In the genomic region with DNA sequence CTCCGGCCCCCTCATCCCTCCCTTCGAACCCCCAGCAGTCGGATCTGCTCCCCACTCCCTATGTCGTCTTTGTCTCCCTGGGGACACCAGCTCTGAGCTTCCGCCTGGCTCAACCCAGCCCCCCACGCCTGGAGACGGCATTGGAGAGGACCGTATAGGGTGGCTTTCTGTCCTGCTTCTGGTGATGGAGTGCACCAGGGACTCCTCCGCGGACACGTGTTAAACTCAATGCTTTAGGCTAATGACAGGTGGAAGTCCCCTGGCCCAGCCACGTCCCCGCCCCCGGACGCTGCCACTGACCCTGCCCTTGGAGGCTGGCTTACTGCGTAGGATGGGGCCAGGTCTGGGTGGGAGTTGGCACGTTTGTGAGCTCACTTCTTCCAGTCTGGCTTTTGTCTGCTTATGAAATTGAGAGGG, we compare ENCODE assay signal across 8 mouse cellular contexts. TPM values are rescaled to one million over a fixed set of nuclear protein-coding genes. Genes with fewer than 3 reads are reported as not detected.
A peak's percentile ranks its signal among the peaks of the same experiment; 100 is the strongest.
DNase-seq lines count a peak whose midpoint lies in the region; ATAC-seq and TF ChIP-seq lines count a peak whose summit lies in the region.

No protein-coding gene starts in this region.

- no peak for TF ChIP-seq POLR2A in cerebellum, adult 2 months (IDR thresholded peaks at IDR 0.05; ENCODE audit: borderline replicate concordance, insufficient read depth, low read length)
- TF ChIP-seq POLR2A in small intestine, adult 2 months (IDR thresholded peaks at IDR 0.05; ENCODE audit: low read depth, low read length) = no peak

- H3K36me3 ChIP-seq in hindbrain, embryonic 12.5 days = peaks cover 34% of the 10 kb centered on the region
- peaks cover 41% of the 10 kb centered on the region for H3K36me3 ChIP-seq in liver, embryonic 15.5 days (replicated peaks)
- peaks cover 26% of the 10 kb centered on the region for H3K36me3 ChIP-seq in small intestine, adult 2 months (ENCODE audit: control insufficient read depth, insufficient read depth, low read length)

- no peaks in the 10 kb centered on the region for H3K9me3 ChIP-seq in hindbrain, embryonic 12.5 days (replicated peaks)
- no peaks in the 10 kb centered on the region for H3K9me3 ChIP-seq in liver, embryonic 15.5 days (replicated peaks)

- peak; percentile 73 for ATAC-seq in hindbrain, embryonic 12.5 days (ENCODE audit: low FRiP score)
- ATAC-seq in liver, embryonic 15.5 days (ENCODE audit: insufficient read depth) = peak; percentile 61

- H3K4me1 ChIP-seq in cerebellum, adult 2 months (ENCODE audit: control insufficient read depth, insufficient read depth, low read length) = no peaks in the 10 kb centered on the region
- H3K4me1 ChIP-seq in hindbrain, embryonic 12.5 days = peaks cover 16% of the 10 kb centered on the region
- H3K4me1 ChIP-seq in liver, embryonic 15.5 days (replicated peaks) = peaks cover 58% of the 10 kb centered on the region
- H3K4me1 ChIP-seq in small intestine, adult 2 months (ENCODE audit: control insufficient read depth, insufficient read depth, insufficient read length, low read length) = peaks cover 2% of the 10 kb centered on the region

- H3K9ac ChIP-seq in hindbrain, embryonic 12.5 days = peak overlapping the region; percentile 96
- H3K9ac ChIP-seq in liver, embryonic 15.5 days = peak overlapping the region; percentile 97

- peak overlapping the region; percentile 99 for H3K4me2 ChIP-seq in hindbrain, embryonic 12.5 days (replicated peaks)
- H3K4me2 ChIP-seq in liver, embryonic 15.5 days = peak overlapping the region; percentile 87

- 0 out of 2 replicates have a peak overlapping the region, but pooled peaks have one; percentile 15 for H3K27ac ChIP-seq in cerebellum, adult 2 months (ENCODE audit: insufficient read depth, low read length)
- H3K27ac ChIP-seq in hindbrain, embryonic 12.5 days = peak overlapping the region; percentile 77
- peak overlapping the region; percentile 99 for H3K27ac ChIP-seq in liver, embryonic 15.5 days (replicated peaks)
- peak overlapping the region; percentile 14; the same call in 1 of the 2 replicates for H3K27ac ChIP-seq in small intestine, adult 2 months (ENCODE audit: insufficient read depth, low read depth, low read length)

- TF ChIP-seq CTCF in cerebellum, adult 2 months (IDR thresholded peaks at IDR 0.05; ENCODE audit: borderline replicate concordance, insufficient read depth, low read depth, low read length) = no peak
- no peak for TF ChIP-seq CTCF in small intestine, adult 2 months (IDR thresholded peaks at IDR 0.05; ENCODE audit: extremely low read depth, insufficient read length, insufficient replicate concordance, low read depth, low read length)

- DNase-seq in cerebellum, adult 2 months = no peak
- no peak for DNase-seq in cerebellum, postnatal 36 days
- peak; percentile 66 for DNase-seq in 416B (ENCODE audit: low read depth)
- peak; percentile 46 for DNase-seq in embryo, embryonic 10.5 days (ENCODE audit: low spot score)
- DNase-seq in thymus, postnatal 36 days = no peak

- no peaks in the 10 kb centered on the region for H3K27me3 ChIP-seq in cerebellum, adult 2 months (ENCODE audit: control insufficient read depth, insufficient read depth, low read length)
- H3K27me3 ChIP-seq in hindbrain, embryonic 12.5 days = no peaks in the 10 kb centered on the region
- no peaks in the 10 kb centered on the region for H3K27me3 ChIP-seq in liver, embryonic 15.5 days
- no peaks in the 10 kb centered on the region for H3K27me3 ChIP-seq in small intestine, adult 2 months (ENCODE audit: control insufficient read depth, insufficient read depth, low read length)

- 1% methylated on average over 17 of the region's 17 CpGs for WGBS in cerebellum, adult 2 months
- under 1% methylated on average over 17 of the region's 17 CpGs for WGBS in hindbrain, embryonic 12.5 days
- under 1% methylated on average over 17 of the region's 17 CpGs for WGBS in liver, embryonic 15.5 days (ENCODE audit: insufficient replicate concordance)
- WGBS in small intestine, adult 2 months = under 1% methylated on average over 17 of the region's 17 CpGs

- H3K4me3 ChIP-seq in cerebellum, adult 2 months (replicated peaks; ENCODE audit: insufficient read depth, low read depth, low read length) = peak overlapping the region; percentile 91
- peak overlapping the region; percentile 97 for H3K4me3 ChIP-seq in hindbrain, embryonic 12.5 days
- peak overlapping the region; percentile 91 for H3K4me3 ChIP-seq in liver, embryonic 15.5 days (replicated peaks)
- H3K4me3 ChIP-seq in small intestine, adult 2 months (ENCODE audit: low read depth, low read length) = peak overlapping the region; percentile 99

RNA-seq across cellular contexts. Expression of a gene that starts 0.5 kb away (rescaled TPM):
- polyA plus RNA-seq in cerebellum, adult 2 months (2012; rRNA removed) = 98.4 and 100 TPM in 2 replicates
- 157 and 169 TPM in 2 replicates for polyA plus RNA-seq in hindbrain, embryonic 12.5 days (2016; fragmentation: Nextera tagmentation; extraction: Ambion mirVana)
- 189 and 190 TPM in 2 replicates for polyA plus RNA-seq in liver, embryonic 15.5 days (2015; fragmentation: Nextera tagmentation; extraction: Ambion mirVana)
- 19.9 and 36.7 TPM in 2 replicates for polyA plus RNA-seq in small intestine, adult 2 months (2012; rRNA removed)

RNA-seq across cellular contexts. Expression of a gene that starts 8.4 kb away (rescaled TPM):
- polyA plus RNA-seq in cerebellum, adult 2 months (2012; rRNA removed) = 2.9 and 3.0 TPM in 2 replicates
- 2.4 and 3.5 TPM in 2 replicates for polyA plus RNA-seq in hindbrain, embryonic 12.5 days (2016; fragmentation: Nextera tagmentation; extraction: Ambion mirVana)
- 1.4 and 1.5 TPM in 2 replicates for polyA plus RNA-seq in liver, embryonic 15.5 days (2015; fragmentation: Nextera tagmentation; extraction: Ambion mirVana)
- polyA plus RNA-seq in small intestine, adult 2 months (2012; rRNA removed) = 2.7 and 5.9 TPM in 2 replicates

RNA-seq across cellular contexts. Expression of a gene that starts 13.9 kb away (rescaled TPM):
- 0.75 and 0.76 TPM in 2 replicates for polyA plus RNA-seq in cerebellum, adult 2 months (2012; rRNA removed)
- 0.07 TPM in 1 of 2 replicates, not detected in the other for polyA plus RNA-seq in hindbrain, embryonic 12.5 days (2016; fragmentation: Nextera tagmentation; extraction: Ambion mirVana)
- polyA plus RNA-seq in liver, embryonic 15.5 days (2015; fragmentation: Nextera tagmentation; extraction: Ambion mirVana) = 0.06 TPM in 1 of 2 replicates, not detected in the other
- polyA plus RNA-seq in small intestine, adult 2 months (2012; rRNA removed) = 6.6 and 8.9 TPM in 2 replicates

RNA-seq across cellular contexts. Expression of a gene that starts 14.4 kb away (rescaled TPM):
- 122 and 132 TPM in 2 replicates for polyA plus RNA-seq in cerebellum, adult 2 months (2012; rRNA removed)
- 154 and 158 TPM in 2 replicates for polyA plus RNA-seq in hindbrain, embryonic 12.5 days (2016; fragmentation: Nextera tagmentation; extraction: Ambion mirVana)
- 94.0 and 97.1 TPM in 2 replicates for polyA plus RNA-seq in liver, embryonic 15.5 days (2015; fragmentation: Nextera tagmentation; extraction: Ambion mirVana)
- 157 and 163 TPM in 2 replicates for polyA plus RNA-seq in small intestine, adult 2 months (2012; rRNA removed)

RNA-seq across cellular contexts. Expression of a gene that starts 37.6 kb away (rescaled TPM):
- 174 and 218 TPM in 2 replicates for polyA plus RNA-seq in cerebellum, adult 2 months (2012; rRNA removed)
- polyA plus RNA-seq in hindbrain, embryonic 12.5 days (2016; fragmentation: Nextera tagmentation; extraction: Ambion mirVana) = 195 and 210 TPM in 2 replicates
- 80.5 and 87.1 TPM in 2 replicates for polyA plus RNA-seq in liver, embryonic 15.5 days (2015; fragmentation: Nextera tagmentation; extraction: Ambion mirVana)
- polyA plus RNA-seq in small intestine, adult 2 months (2012; rRNA removed) = 174 and 479 TPM in 2 replicates

Comparison
In these comparisons a context has a peak if more than half of its experiments do, and no peak if none do; other contexts are left out.
1. DNase-seq: peak in 416B (single experiment) and embryo, embryonic 10.5 days (single experiment); none in cerebellum, adult 2 months (0 of 2), cerebellum, postnatal 36 days (0 of 2) and thymus, postnatal 36 days (0 of 2).
2. H3K27ac ChIP-seq: peak in every context shown above with its lines; median percentile 99 in liver, embryonic 15.5 days; 77 in hindbrain, embryonic 12.5 days; 15 in cerebellum, adult 2 months; 14 in small intestine, adult 2 months.
3. Peak in every context shown above with its lines, with median percentiles within 50 percentile points of each other: H3K4me3 ChIP-seq.